Mouse (Mus musculus): ENCODE data around the gene Mybbp1a. TPM values are rescaled to one million over a fixed set of nuclear protein-coding genes. Genes with fewer than 3 reads are reported as not detected.

Mybbp1a gene
- polyA plus RNA-seq, 1 experiment = 57.1 TPM

DNA sequence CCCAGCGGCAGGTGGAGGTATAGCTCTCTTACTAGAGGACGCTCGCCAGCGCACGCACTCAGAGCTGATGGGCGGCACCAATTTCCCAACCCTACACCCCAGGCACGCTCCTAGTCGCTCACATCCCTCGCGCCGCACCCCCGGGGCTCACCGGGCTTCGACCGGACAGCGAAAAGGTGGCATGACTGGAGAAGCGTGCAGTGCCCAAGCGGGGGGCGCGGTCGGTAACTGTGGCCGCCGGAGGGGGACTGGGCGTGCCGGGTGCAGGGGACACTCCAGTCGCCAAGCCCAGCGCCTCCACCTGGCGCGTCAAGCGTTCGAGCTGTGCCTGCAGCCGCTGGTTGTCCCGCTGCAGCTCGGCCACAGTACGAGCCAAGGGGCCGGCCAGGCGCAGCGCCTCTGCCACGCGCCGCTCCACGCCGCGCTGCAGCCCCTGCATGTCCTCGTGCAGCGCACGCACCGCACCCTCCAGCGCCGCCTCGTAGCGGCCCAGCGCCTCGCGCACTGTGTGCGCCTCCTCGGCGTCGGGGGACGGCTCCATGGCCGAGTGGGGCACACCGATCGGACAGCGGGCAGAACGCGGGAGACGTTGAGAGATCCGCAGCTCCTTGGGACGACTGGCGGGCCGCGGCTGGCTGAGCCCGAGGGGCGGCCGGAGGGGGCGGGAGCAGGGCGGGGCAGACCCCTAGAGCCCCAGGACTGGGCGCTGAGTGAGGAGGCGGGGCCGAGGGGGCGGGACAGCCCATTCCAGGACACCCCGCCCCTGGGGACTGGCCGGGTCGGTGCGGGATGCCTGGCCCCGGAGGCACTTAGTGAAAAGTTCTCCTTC lies 29.8 kb upstream of the Mybbp1a start, which contains the start of gene Smtnl2:
TSS of gene Smtnl2 (minus strand) at position 621 of the 829 bp plus-strand sequence.
- Histone ChIP-seq H3K4me1 (replicated peaks; ENCODE audit: control insufficient read depth, insufficient read depth, low read length) (peaks cover 7% of the 10 kb centered on the region), H3K27me3 (ENCODE audit: control insufficient read depth, insufficient read depth, low read length) (no peaks in the 10 kb centered on the region; the same call in 1 of the 2 replicates)
- TF ChIP-seq CTCF (IDR thresholded peaks at IDR 0.05; ENCODE audit: borderline replicate concordance, control insufficient read depth, extremely low read depth, insufficient read depth, low read length, poor library complexity) = no peak
- TF ChIP-seq POLR2A (IDR thresholded peaks at IDR 0.05; ENCODE audit: control insufficient read depth, extremely low read depth, insufficient read depth, low read length, poor library complexity) = no peak

DNA sequence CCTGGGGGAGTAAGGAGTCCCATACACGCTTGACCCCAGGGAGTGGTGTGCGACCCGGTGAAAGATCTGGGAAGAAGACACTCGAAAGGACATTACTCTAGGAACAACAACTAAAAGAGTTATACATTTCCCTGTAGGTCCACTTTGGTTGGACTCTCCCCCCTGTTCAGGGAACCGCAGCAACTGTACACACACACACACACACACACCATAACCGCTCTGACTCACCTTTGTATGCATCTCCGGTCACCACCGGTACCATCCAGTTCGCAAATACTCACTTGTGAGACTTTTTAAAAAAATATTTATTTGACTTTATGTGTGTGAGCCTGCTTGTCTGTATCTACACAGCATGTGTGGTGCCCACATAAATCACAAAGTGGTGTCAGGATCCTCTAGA lies 29.2 kb upstream of the Mybbp1a start:
- H3K4me1 ChIP-seq (replicated peaks; ENCODE audit: control insufficient read depth, insufficient read depth, low read length) = peaks cover 7% of the 10 kb centered on the region
- H3K27ac ChIP-seq (ENCODE audit: control insufficient read depth, insufficient read depth, low read length) = no peak overlapping the region
- no peak for DNase-seq
- no peaks in the 10 kb centered on the region; the same call in 1 of the 2 replicates for H3K27me3 ChIP-seq (ENCODE audit: control insufficient read depth, insufficient read depth, low read length)
- 51% methylated on average over 9 of the region's 9 CpGs for WGBS
- H3K36me3 ChIP-seq (ENCODE audit: control insufficient read depth, insufficient read depth, low read length) = no peaks in the 10 kb centered on the region
- H3K4me3 ChIP-seq (ENCODE audit: control insufficient read depth, insufficient read depth, low read length) = no peak overlapping the region
- TF ChIP-seq POLR2A (IDR thresholded peaks at IDR 0.05; ENCODE audit: control insufficient read depth, extremely low read depth, insufficient read depth, low read length, poor library complexity) (no peak), CTCF (IDR thresholded peaks at IDR 0.05; ENCODE audit: borderline replicate concordance, control insufficient read depth, extremely low read depth, insufficient read depth, low read length, poor library complexity) (no peak)

More for the DNA sequence above, 29.8 kb upstream of the Mybbp1a start, which contains the start of gene Smtnl2:
- Histone ChIP-seq H3K36me3 (ENCODE audit: control insufficient read depth, insufficient read depth, low read length) (no peaks in the 10 kb centered on the region), H3K27ac (ENCODE audit: control insufficient read depth, insufficient read depth, low read length) (no peak within 1 kb of the TSS), H3K4me3 (ENCODE audit: control insufficient read depth, insufficient read depth, low read length) (peak within 1 kb of the TSS; percentile 46)
- WGBS = under 1% methylated on average over 86 of the region's 86 CpGs
- DNase-seq = peak; percentile 36

- Histone ChIP-seq H3K27me3 (ENCODE audit: control insufficient read depth, insufficient read depth, low read length) (no peaks in the 10 kb centered on the region; the same call in 1 of the 2 replicates), H3K36me3 (ENCODE audit: control insufficient read depth, insufficient read depth, low read length) (no peaks in the 10 kb centered on the region), H3K4me3 (ENCODE audit: control insufficient read depth, insufficient read depth, low read length) (no peak overlapping the region), H3K4me1 (replicated peaks; ENCODE audit: control insufficient read depth, insufficient read depth, low read length) (peaks cover 7% of the 10 kb centered on the region), H3K27ac (ENCODE audit: control insufficient read depth, insufficient read depth, low read length) (no peak overlapping the region)
- no peak for TF ChIP-seq POLR2A (IDR thresholded peaks at IDR 0.05; ENCODE audit: control insufficient read depth, extremely low read depth, insufficient read depth, low read length, poor library complexity)
- no peak for TF ChIP-seq CTCF (IDR thresholded peaks at IDR 0.05; ENCODE audit: borderline replicate concordance, control insufficient read depth, extremely low read depth, insufficient read depth, low read length, poor library complexity)
- WGBS = 85% methylated on average over 7 of the region's 7 CpGs
- no peak for DNase-seq
Measured at GRCm38 (mm10) chr11:72413016-72413415, 28.1 kb upstream of the Mybbp1a start.

DNA sequence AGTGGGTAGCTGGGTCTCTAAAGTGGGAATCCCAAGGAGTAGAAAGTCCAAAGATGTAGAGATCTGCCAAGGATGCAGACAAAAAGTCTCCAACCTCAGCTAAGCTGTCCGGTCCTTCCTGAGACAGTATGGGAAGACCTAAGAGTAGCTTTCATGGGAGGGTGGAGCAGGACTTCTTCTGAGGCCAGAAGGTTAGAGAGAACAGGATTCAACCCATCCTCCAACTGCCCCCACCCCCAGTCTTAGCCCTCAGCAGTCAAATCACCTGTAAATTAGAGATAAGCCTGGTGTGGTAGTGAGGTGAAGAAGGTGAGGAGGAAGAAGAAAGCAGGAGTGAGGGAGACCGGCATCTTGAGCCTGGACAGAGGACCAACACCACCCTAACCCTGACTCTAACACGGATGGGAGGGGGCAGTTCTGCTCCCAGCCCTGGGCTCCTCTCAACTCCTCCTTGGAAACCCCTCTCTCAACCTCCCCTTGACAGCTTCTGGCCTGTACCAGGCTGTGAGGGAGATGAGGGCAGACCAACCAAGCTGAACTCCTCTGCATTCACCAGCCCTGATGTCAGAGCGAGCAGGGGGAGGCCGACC lies 27.5 kb upstream of the Mybbp1a start:
- no peak for DNase-seq
- TF ChIP-seq CTCF (IDR thresholded peaks at IDR 0.05; ENCODE audit: borderline replicate concordance, control insufficient read depth, extremely low read depth, insufficient read depth, low read length, poor library complexity) = no peak
- no peak for TF ChIP-seq POLR2A (IDR thresholded peaks at IDR 0.05; ENCODE audit: control insufficient read depth, extremely low read depth, insufficient read depth, low read length, poor library complexity)
- Histone ChIP-seq H3K4me3 (ENCODE audit: control insufficient read depth, insufficient read depth, low read length) (no peak overlapping the region), H3K27me3 (ENCODE audit: control insufficient read depth, insufficient read depth, low read length) (no peaks in the 10 kb centered on the region; the same call in 1 of the 2 replicates), H3K4me1 (replicated peaks; ENCODE audit: control insufficient read depth, insufficient read depth, low read length) (peaks cover 7% of the 10 kb centered on the region), H3K27ac (ENCODE audit: control insufficient read depth, insufficient read depth, low read length) (no peak overlapping the region), H3K36me3 (ENCODE audit: control insufficient read depth, insufficient read depth, low read length) (no peaks in the 10 kb centered on the region)
- WGBS = 86% methylated on average over 5 of the region's 5 CpGs

- peaks cover 7% of the 10 kb centered on the region for H3K4me1 ChIP-seq (replicated peaks; ENCODE audit: control insufficient read depth, insufficient read depth, low read length)
- TF ChIP-seq POLR2A (IDR thresholded peaks at IDR 0.05; ENCODE audit: control insufficient read depth, extremely low read depth, insufficient read depth, low read length, poor library complexity) (no peak), CTCF (IDR thresholded peaks at IDR 0.05; ENCODE audit: borderline replicate concordance, control insufficient read depth, extremely low read depth, insufficient read depth, low read length, poor library complexity) (no peak)
- H3K36me3 ChIP-seq (ENCODE audit: control insufficient read depth, insufficient read depth, low read length) = no peaks in the 10 kb centered on the region
- H3K27ac ChIP-seq (ENCODE audit: control insufficient read depth, insufficient read depth, low read length) = no peak overlapping the region
- no peak overlapping the region for H3K4me3 ChIP-seq (ENCODE audit: control insufficient read depth, insufficient read depth, low read length)
- WGBS = 70% methylated on average over 8 of the region's 8 CpGs
- no peak for DNase-seq
- H3K27me3 ChIP-seq (ENCODE audit: control insufficient read depth, insufficient read depth, low read length) = no peaks in the 10 kb centered on the region; the same call in 1 of the 2 replicates
Measured at GRCm38 (mm10) chr11:72415155-72415554, 26.0 kb upstream of the Mybbp1a start.

GRCm38 (mm10) chr11:72416666-72417065 lies 24.5 kb upstream of the Mybbp1a start:
- H3K4me3 ChIP-seq (ENCODE audit: control insufficient read depth, insufficient read depth, low read length) = no peak overlapping the region
- no peak for DNase-seq
- H3K27me3 ChIP-seq (ENCODE audit: control insufficient read depth, insufficient read depth, low read length) = no peaks in the 10 kb centered on the region
- 97% methylated on average over 5 of the region's 5 CpGs for WGBS
- H3K36me3 ChIP-seq (ENCODE audit: control insufficient read depth, insufficient read depth, low read length) = no peaks in the 10 kb centered on the region
- no peaks in the 10 kb centered on the region for H3K4me1 ChIP-seq (replicated peaks; ENCODE audit: control insufficient read depth, insufficient read depth, low read length)
- no peak overlapping the region for H3K27ac ChIP-seq (ENCODE audit: control insufficient read depth, insufficient read depth, low read length)
- TF ChIP-seq POLR2A (IDR thresholded peaks at IDR 0.05; ENCODE audit: control insufficient read depth, extremely low read depth, insufficient read depth, low read length, poor library complexity) = no peak
- TF ChIP-seq CTCF (IDR thresholded peaks at IDR 0.05; ENCODE audit: borderline replicate concordance, control insufficient read depth, extremely low read depth, insufficient read depth, low read length, poor library complexity) = no peak

Measured in thymus, adult 2 months (tissue).